Mouse (Mus musculus): ENCODE results near the gene Oas1d. TPM values are rescaled to one million over a fixed set of nuclear protein-coding genes. Genes with fewer than 3 reads are reported as not detected.

The Oas1d gene
- polyA plus RNA-seq, 1 experiment from 2014 or later, result not detected

- H3K4me2 ChIP-seq (replicated peaks), result no peak overlapping the region
- H3K4me1 ChIP-seq, result no peaks in the 10 kb centered on the region
- no peaks in the 10 kb centered on the region for H3K27me3 ChIP-seq
- no peaks in the 10 kb centered on the region for H3K36me3 ChIP-seq
- H3K27ac ChIP-seq (replicated peaks), result no peak overlapping the region
- no peak overlapping the region for H3K4me3 ChIP-seq (replicated peaks)
- 0 out of 2 replicates have a peak, but pooled peaks cover 2% of the 10 kb centered on the region for H3K9me3 ChIP-seq (replicated peaks)
- 58% methylated on average over 10 of the region's 10 CpGs for WGBS
- H3K9ac ChIP-seq, result no peak overlapping the region
- ATAC-seq (ENCODE audit: insufficient number of reproducible peaks, low FRiP score, low TSS enrichment, low read depth), result no peak
Observed at GRCm38 (mm10) chr5:120942076-120942475, 27.7 kb downstream of the Oas1d start.

GRCm38 (mm10) chr5:120952242-120952770 is 38.0 kb downstream of the Oas1d start:
- H3K4me3 ChIP-seq (replicated peaks), result no peak overlapping the region
- 72% methylated on average over 10 of the region's 10 CpGs for WGBS

DNA sequence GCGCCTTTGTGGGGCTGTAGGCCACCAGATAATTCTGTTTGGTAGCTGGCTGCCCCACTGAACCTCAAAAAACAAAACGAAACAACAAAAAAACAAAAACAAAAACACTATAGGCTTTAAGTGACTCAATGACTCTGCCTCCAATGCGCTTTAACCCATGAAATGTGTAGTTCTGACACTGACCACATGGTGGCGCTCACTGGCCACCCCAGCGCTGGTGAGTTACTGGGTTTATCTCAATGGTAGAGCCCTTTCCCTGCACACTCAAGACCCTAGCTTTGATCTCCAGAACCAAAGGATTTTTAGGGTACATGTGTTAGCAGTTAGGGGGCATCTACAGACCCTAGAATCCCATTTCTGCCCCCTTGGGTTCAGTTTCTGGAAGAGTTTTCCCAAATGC is 39.6 kb downstream of the Oas1d start:
- Histone ChIP-seq H3K9ac (no peak overlapping the region), H3K27ac (replicated peaks) (no peak overlapping the region), H3K27me3 (no peaks in the 10 kb centered on the region), H3K4me1 (no peaks in the 10 kb centered on the region), H3K36me3 (no peaks in the 10 kb centered on the region), H3K9me3 (replicated peaks) (no peaks in the 10 kb centered on the region), H3K4me2 (replicated peaks) (no peak overlapping the region), H3K4me3 (replicated peaks) (no peak overlapping the region)
- WGBS, result 17% methylated on average over 5 of the region's 5 CpGs
- no peak for ATAC-seq (ENCODE audit: insufficient number of reproducible peaks, low FRiP score, low TSS enrichment, low read depth)

More at GRCm38 (mm10) chr5:120952242-120952770, 38.0 kb downstream of the Oas1d start:
- no peaks in the 10 kb centered on the region for H3K36me3 ChIP-seq
- ATAC-seq (ENCODE audit: insufficient number of reproducible peaks, low FRiP score, low TSS enrichment, low read depth), result no peak
- H3K9me3 ChIP-seq (replicated peaks), result no peaks in the 10 kb centered on the region
- H3K4me2 ChIP-seq (replicated peaks), result no peak overlapping the region
- H3K27ac ChIP-seq (replicated peaks), result no peak overlapping the region
- no peaks in the 10 kb centered on the region for H3K4me1 ChIP-seq
- H3K9ac ChIP-seq, result no peak overlapping the region
- H3K27me3 ChIP-seq, result no peaks in the 10 kb centered on the region

GRCm38 (mm10) chr5:120961004-120961403 is 46.7 kb downstream of the Oas1d start:
- Histone ChIP-seq H3K4me1 (no peaks in the 10 kb centered on the region), H3K4me3 (replicated peaks) (no peak overlapping the region), H3K4me2 (replicated peaks) (no peak overlapping the region), H3K27ac (replicated peaks) (no peak overlapping the region), H3K9ac (no peak overlapping the region), H3K9me3 (replicated peaks) (no peaks in the 10 kb centered on the region), H3K36me3 (no peaks in the 10 kb centered on the region), H3K27me3 (no peaks in the 10 kb centered on the region)
- 44% methylated on average over 4 of the region's 4 CpGs for WGBS
- ATAC-seq (ENCODE audit: insufficient number of reproducible peaks, low FRiP score, low TSS enrichment, low read depth), result no peak

DNA sequence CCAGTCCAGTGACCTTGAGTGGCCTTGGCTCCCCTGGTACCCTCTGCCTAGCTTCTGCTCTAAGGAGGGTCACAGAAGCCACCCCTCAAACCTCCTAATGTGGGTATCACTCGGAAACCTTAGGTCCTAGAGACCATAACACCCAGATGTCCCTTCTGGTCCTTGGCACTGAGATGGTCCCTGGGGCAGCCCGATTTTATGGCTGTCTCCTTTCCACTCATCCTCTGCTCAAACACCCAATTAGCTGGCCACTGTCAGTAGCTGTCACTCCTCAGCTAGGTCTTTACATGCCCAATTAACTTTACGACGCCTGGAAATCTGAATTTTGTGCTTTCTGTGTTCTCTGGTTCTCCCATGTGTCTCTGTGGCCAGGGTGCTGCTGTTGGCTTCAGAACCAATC is 51.8 kb downstream of the Oas1d start:
- Histone ChIP-seq H3K27ac (replicated peaks) (no peak overlapping the region), H3K9me3 (replicated peaks) (no peaks in the 10 kb centered on the region), H3K4me3 (replicated peaks) (no peak overlapping the region), H3K36me3 (no peaks in the 10 kb centered on the region), H3K4me1 (no peaks in the 10 kb centered on the region), H3K4me2 (replicated peaks) (no peak overlapping the region), H3K9ac (no peak overlapping the region), H3K27me3 (no peaks in the 10 kb centered on the region)
- 78% methylated on average over 4 of the region's 4 CpGs for WGBS
- ATAC-seq (ENCODE audit: insufficient number of reproducible peaks, low FRiP score, low TSS enrichment, low read depth), result no peak

GRCm38 (mm10) chr5:120966894-120967293 is 52.6 kb downstream of the Oas1d start:
- no peak overlapping the region for H3K27ac ChIP-seq (replicated peaks)
- WGBS, result 90% methylated on average over 8 of the region's 8 CpGs
- no peak overlapping the region for H3K9ac ChIP-seq
- H3K4me2 ChIP-seq (replicated peaks), result no peak overlapping the region
- no peaks in the 10 kb centered on the region for H3K9me3 ChIP-seq (replicated peaks)
- H3K36me3 ChIP-seq, result no peaks in the 10 kb centered on the region
- no peaks in the 10 kb centered on the region for H3K27me3 ChIP-seq
- no peak for ATAC-seq (ENCODE audit: insufficient number of reproducible peaks, low FRiP score, low TSS enrichment, low read depth)
- no peaks in the 10 kb centered on the region for H3K4me1 ChIP-seq
- no peak overlapping the region for H3K4me3 ChIP-seq (replicated peaks)

GRCm38 (mm10) chr5:120967355-120968133 is 53.2 kb downstream of the Oas1d start:
- Histone ChIP-seq H3K27ac (replicated peaks) (no peak overlapping the region), H3K4me2 (replicated peaks) (no peak overlapping the region), H3K4me3 (replicated peaks) (no peak overlapping the region), H3K9ac (no peak overlapping the region), H3K4me1 (no peaks in the 10 kb centered on the region), H3K27me3 (no peaks in the 10 kb centered on the region), H3K36me3 (no peaks in the 10 kb centered on the region), H3K9me3 (replicated peaks) (no peaks in the 10 kb centered on the region)
- no peak for ATAC-seq (ENCODE audit: insufficient number of reproducible peaks, low FRiP score, low TSS enrichment, low read depth)
- WGBS, result 70% methylated on average over 13 of the region's 13 CpGs

DNA sequence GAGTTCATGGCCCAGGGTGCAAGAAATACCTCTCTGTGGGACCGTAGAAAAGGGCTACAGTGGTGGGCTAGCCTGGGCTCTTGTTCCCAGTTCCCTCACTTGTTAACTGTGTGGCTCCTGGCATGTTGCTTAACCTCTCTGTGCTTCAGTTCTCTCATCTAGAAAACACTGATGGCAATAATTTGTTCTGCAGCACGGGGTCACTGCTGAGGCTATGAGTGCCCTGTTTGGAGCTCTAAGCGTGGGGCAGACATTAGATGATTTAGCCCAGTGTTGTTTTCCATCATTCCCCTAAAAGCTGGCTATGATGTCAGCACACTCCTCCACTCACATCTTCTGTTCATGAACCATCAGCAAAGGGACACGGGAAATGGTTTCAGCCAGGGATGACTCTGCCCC is 53.8 kb downstream of the Oas1d start:
- Histone ChIP-seq H3K36me3 (no peaks in the 10 kb centered on the region), H3K27me3 (no peaks in the 10 kb centered on the region), H3K4me2 (replicated peaks) (no peak overlapping the region), H3K4me1 (no peaks in the 10 kb centered on the region), H3K9ac (no peak overlapping the region), H3K9me3 (replicated peaks) (no peaks in the 10 kb centered on the region), H3K4me3 (replicated peaks) (no peak overlapping the region), H3K27ac (replicated peaks) (no peak overlapping the region)
- WGBS, result 58% methylated on average over 4 of the region's 4 CpGs
- ATAC-seq (ENCODE audit: insufficient number of reproducible peaks, low FRiP score, low TSS enrichment, low read depth), result no peak

DNA sequence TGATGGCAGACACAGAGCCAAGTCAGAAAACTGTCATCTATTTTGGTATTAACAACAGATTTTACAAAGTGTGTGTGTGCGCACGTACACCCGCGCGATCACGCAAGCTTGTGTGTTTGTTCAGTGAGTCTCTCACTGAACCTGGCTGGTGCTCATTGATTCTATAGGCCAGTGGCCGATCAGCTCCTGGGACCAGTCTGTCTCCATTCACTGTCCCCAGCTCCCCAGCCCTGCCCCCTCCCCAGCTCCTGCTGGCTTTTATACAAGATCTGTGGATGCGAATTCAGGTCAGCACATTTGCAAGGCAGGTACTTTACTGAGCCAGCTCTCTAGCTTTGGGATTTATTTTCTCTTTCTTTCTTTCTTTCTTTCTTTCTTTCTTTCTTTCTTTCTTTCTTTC is 54.5 kb downstream of the Oas1d start:
- ATAC-seq (ENCODE audit: insufficient number of reproducible peaks, low FRiP score, low TSS enrichment, low read depth), result no peak
- H3K4me1 ChIP-seq, result no peaks in the 10 kb centered on the region
- H3K4me3 ChIP-seq (replicated peaks), result no peak overlapping the region
- H3K27ac ChIP-seq (replicated peaks), result no peak overlapping the region
- H3K27me3 ChIP-seq, result no peaks in the 10 kb centered on the region
- no peaks in the 10 kb centered on the region for H3K36me3 ChIP-seq
- no peak overlapping the region for H3K4me2 ChIP-seq (replicated peaks)
- H3K9me3 ChIP-seq (replicated peaks), result no peaks in the 10 kb centered on the region
- 88% methylated on average over 8 of the region's 8 CpGs for WGBS
- H3K9ac ChIP-seq, result no peak overlapping the region

- WGBS, result 41% methylated on average over 4 of the region's 4 CpGs
- Histone ChIP-seq H3K27ac (replicated peaks) (no peak overlapping the region), H3K4me2 (replicated peaks) (no peak overlapping the region), H3K4me3 (replicated peaks) (no peak overlapping the region), H3K4me1 (no peaks in the 10 kb centered on the region), H3K9ac (no peak overlapping the region), H3K27me3 (no peaks in the 10 kb centered on the region), H3K36me3 (no peaks in the 10 kb centered on the region), H3K9me3 (replicated peaks) (no peaks in the 10 kb centered on the region)
- ATAC-seq (ENCODE audit: insufficient number of reproducible peaks, low FRiP score, low TSS enrichment, low read depth), result no peak
Observed at GRCm38 (mm10) chr5:120969703-120970102, 55.4 kb downstream of the Oas1d start.
